Mouse (Mus musculus): ENCODE measurements at regions not wholly inside any gene's neighbourhood (a gene's known extent, or its start where the extent isn't known, plus 50 kb on each side); places are given as distances from the start of the nearest gene placed in this dataset.

DNA sequence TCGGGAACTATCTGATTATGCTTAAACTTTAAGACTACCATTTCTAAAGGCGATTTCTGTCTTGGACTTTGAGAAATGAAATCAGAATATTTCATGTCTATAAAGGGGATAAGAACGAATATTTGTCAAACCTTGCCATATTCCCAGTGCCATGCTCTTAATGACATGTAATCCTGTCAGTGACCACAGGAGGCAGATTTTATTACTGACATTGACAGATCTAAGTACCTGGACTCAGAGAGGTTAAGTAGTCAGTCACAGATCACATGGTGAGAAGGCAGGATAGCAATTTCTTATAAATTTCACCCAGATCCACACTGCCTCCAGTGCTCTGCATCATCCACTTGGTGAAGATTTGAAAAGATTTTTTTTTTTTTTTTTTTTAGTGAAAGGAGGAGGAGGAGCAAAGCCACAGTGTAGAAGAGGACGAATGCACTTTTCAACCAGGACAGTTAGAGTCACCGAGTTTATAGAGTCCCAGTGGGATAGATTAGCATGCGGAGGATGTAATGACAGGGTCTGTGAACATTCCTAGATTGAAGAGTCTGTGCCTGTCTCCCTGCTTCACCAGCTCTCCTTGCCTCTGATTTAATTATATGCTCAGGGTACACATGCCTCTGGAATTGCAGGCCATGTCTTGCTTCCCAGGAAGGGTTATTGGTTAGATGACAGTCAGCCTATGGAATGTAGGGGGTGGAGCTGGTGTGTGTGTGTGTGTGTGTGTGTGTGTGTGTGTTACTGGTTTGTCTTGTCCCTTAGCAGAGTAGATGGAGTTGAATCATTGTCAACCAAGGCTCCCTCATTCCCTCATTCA is 1379.7 kb downstream of the Gsdmc2 start:
- no peak for DNase-seq

DNA sequence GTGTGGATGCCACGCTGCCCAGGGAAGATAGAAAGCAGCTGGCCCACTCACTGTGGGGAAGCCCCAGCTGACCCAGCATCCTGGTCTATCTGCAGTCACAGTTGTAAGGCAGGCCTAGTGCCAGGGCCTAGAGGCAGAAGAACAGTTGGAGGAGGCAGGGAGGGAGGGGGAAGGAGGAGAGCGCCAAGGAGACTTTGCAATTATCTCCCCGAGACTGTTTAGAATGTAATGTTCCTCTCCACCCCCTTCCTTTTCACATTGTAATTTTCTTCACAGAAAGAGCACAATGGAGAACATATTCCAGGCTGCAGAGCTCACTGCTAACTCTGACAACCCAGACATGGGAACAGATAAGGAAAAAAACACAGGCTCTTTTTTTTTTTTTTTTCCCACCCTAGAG is 1382.3 kb downstream of the Gsdmc2 start:
- DNase-seq, result peak; percentile 54

DNA sequence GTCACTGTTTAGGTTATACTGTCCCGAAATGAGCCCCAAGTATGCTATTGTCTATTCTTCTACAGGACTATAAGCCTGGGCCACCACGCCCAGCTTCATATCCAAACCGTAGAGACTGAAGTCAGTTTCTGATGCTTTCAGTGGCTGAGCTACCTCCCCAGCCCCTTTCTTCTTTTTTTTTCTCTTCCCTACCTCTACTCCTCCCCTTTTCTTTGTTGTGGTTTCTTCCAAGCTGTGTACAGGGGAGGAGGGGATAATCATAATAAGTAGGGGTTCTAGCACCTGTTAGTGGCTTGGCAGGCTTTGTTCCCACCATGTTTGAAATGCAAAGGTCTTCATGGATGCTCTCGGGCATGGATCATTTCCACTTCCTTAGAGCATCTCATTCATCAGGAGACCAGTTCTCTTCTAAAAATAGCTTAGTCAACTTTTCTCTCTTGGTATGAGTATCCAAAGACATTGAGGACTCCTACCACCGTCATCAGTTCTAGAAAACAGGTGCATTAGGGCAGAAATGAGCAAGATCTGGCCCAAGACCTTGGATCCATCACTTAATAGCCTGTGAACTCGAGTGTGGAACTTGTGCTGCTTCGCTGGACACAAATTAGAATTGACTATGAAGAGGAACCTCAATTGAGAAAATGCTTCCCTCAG is 1383.5 kb downstream of the Gsdmc2 start:
- no peak for DNase-seq

DNA sequence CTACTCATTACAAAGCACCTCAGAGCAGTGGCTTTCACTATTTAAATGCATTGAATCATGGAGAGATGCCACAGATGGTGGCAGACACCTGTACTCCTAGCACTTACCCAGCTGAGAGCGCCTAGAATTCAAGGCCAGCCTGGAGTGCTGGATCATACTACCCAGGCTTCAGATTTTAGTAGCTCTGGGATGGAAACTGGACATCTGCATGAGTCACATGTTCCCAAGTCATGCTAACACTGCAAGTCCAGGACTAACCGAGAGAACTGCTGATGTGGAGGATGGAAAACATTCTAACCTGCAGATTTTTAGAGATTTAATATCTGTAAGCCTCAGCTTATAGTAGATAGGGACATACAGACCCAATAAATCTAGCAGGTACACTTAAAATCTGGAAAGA is 1384.3 kb downstream of the Gsdmc2 start:
- no peak for DNase-seq

DNA sequence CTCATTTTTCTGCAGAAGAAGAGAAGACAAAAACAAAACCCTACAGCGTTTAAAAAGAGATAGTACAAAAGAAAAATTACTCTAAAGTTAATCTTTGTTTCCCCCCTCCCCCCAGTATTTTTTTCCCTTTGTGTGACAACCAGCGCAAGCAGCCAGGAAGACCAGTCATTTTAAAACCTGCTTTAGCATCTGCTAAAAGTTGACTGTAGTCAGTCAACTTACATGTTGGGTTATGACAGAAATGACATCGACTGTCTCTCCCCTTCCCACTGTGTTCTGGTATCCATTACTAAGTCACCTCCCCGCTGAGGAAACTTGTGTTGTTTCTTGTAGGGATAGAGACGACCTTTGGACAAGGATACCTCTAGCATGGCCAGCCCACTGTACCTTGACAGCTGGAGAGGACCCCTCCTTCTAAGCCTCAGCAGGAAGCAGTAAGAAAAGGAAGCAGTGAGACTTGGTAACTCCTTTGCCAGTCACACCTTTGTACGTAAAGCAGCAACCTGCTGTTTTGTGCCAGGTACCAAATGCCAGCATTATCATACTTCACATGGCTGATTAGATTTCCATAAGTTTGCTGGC is 1384.9 kb downstream of the Gsdmc2 start:
- no peak for DNase-seq

DNA sequence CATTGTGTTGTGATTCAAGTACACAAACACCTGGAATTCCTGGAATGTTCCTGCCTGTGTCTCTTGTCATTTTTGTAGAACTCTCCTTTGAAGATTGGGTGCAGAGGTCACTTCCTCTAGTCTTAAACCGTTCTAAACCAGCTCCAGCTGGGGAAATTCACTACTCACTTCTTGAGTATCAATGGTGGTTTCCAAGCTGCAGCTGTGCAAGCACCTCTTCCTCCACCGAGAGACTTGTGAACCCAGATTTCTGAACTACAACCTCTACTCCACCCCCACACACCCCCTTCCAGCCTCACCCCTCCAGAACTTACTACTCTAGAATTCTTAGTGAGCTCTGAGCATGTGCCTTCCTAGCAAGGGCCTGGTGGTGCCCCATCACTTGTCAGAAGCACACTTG is 1387.0 kb downstream of the Gsdmc2 start:
- no peak for DNase-seq

DNA sequence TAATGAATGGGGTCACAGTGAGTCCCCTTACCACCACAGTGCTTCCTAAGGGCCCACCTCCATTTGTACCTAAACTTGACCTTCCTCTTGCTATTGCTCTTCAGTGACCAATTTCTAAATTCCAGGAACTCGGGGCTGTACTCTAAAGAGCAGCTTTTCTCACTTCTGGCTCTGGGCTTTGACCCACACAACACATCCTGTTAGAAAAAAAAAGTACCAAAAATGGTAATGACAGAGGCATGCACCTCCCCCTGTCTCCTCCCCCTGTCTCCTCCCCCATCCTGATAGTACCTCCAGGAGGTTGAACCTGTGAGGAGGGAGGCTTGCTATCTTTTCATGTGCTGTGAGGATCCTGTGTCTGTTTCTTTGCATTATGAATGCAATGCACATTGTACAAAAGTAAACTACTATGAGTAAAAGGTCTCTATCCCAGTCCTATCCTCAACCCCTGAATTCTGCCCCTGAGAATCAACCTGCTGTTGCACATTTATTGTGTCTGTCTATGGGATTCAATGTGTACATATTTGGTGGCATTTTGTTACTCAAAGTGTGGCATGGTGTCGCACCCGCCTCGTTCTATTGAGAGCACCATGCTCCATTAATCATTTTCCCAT is 1387.8 kb downstream of the Gsdmc2 start:
- DNase-seq, result no peak

DNA sequence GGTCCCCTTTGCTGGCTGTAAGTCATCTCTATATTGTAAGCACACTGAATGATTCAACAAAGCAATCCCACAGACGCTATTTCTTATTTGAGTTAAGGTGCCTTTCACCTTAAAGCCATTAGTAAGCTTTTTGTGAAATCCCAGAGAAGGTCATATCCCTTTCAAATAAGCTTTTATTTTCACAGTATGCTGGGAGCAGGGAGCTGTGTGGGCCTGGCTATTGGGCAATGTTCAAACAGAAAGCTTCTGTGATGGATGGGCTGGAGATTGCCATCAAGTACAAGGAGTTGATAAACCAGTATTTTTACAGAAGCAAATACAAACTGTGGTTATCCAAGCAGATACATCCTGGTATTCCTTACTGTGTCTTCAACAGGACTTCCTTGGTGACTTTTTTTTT is 1389.0 kb downstream of the Gsdmc2 start:
- DNase-seq, result no peak

DNA sequence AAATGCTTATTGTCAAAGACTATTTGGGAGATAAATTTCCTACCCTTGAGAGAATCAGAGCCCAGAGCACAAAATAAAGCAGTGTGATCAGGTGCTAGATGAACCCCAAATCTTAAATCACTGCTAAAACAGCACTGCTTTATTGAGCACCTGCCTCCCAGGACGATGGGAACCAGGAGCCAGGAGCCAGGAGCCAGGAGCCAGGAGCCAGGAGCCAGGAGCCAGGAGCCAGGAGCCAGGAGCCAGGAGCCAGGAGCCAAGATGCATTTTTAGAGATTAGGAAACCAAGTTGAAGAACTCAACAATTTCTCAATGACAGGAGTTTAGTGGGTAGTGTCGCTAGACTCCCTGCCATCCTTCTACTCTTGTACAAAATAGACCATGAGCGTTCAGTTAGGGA is 1396.9 kb downstream of the Gsdmc2 start:
- no peak for DNase-seq

DNA sequence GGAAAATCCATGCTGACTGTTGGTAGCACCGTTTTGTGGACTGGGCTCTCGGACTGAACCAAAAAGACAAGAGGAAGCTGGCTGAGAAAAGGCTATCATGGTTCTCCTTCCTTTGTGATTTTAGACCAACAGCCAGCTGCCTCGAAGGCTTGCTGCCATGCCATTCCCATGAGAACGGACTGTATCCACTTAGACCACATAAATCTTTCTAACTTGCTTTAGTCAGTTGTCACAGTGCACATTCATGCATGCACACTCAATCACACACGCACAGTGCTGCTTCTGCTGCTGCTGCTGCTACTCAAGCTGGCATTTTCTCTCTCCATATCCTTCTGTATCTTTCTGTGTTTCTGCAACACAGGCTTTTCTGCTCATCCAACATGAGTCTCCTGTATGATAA is 1405.8 kb downstream of the Gsdmc2 start:
- DNase-seq, result no peak

DNA sequence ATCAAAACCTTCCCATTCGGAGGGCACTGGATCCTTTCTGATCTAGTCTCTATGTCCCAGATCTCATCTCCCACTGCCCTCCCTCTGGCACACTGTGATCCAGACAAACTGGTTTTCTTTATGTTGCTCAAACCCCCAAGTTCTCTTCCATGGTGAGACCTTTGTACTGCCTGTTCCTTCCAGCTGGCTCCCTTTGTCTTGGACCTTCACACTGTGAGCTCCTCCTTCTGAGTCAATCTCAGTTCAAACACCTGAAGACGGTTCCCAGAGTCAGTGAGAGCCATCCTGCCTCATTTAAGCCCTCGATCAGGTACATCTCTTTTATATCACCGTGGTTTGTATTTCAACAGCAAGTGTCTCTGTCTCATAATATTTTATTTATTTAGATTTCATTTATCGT is 1408.3 kb downstream of the Gsdmc2 start:
- DNase-seq, result no peak

DNA sequence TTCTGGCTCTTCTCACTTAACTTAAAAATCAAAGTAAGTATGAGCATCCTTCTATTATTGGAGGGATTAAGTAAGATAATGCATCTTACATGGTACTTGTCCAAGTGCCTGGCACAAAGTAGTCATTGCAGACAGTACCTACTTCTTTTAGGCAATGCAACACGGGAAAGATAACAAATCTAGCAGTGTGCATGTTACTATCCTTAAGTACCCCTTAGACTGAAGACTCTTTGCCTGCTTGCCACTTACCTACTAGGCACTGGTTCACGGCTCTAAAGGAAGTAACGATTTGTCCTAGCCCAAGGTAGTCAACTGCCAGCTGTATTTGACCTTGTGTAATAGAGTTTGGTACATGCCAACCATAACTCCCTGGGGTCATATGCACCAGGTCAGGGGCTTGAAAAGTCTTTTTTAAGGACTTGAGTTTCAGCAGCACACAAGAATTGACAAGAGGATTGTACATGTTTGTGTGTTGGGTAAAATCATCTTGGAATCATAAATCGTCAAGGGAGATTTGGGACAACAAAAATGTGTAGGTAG is 1409.8 kb downstream of the Gsdmc2 start:
- no peak for DNase-seq

DNA sequence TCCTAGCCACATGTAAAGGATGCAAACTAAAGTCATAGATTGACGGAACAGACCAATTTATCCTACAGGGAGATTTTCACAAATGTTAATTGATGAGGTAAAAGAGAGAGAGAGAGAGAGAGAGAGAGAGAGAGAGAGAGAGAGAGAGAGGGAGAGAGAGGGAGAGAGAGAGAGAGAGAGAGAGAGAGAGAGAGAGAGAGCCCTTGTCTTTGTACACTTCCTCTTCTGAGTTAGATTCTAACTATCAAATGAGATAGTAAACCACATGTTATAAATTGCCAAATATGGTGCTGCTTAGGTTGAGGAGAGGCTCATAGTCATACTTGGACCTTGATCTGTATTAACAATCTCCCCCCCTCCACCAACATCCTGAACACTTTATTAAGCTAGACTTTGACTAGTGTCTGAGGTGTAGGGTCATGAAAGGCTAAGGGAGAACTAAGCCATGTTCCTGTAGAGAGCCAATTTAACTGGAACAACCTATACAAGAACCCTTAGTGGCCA is 1412.2 kb downstream of the Gsdmc2 start:
- no peak for DNase-seq

DNA sequence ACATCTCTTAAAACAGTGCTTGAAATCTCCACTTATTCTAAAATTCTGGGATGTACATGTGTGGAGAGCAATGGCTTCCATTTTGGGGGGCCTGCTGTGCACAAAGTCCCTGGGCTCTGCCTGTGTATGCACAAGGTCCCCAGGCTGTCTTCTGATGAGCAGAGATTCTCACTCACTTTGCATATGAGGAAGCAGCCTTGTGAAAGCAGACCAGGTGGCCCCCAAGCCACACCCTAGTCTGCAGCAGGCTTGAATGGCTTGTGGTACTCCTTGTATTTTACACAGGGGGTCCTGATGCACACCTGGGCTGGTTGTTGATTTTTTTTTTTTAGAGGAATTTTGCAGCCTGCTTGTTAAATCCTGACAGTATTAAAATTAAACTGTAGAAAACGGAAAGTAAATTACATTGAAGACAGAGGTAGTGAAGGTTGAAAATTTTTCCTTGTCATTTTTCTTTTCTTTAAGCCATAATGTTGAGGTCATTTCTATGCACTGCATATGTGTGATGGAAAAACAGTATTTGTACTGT is 1413.8 kb downstream of the Gsdmc2 start:
- DNase-seq, result no peak

DNA sequence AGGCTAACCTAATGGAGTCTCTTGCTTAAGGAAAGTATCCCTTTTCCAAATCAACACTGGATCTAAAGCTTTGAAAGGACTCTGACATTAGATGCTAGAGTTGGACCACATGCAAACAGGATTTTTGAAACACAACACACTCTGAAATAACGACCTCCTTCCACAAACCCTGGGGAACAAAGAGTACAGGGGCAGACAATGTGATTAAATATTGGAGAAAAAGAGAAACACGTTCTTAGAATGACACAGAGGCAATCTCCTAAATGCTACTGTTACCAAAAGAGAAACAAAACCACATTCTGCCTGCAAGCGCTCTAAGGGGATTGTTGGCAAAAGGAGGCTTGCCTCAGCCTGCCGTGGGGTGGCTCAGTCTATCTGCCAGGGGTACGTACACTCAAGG is 1422.0 kb downstream of the Gsdmc2 start:
- DNase-seq, result no peak

DNA sequence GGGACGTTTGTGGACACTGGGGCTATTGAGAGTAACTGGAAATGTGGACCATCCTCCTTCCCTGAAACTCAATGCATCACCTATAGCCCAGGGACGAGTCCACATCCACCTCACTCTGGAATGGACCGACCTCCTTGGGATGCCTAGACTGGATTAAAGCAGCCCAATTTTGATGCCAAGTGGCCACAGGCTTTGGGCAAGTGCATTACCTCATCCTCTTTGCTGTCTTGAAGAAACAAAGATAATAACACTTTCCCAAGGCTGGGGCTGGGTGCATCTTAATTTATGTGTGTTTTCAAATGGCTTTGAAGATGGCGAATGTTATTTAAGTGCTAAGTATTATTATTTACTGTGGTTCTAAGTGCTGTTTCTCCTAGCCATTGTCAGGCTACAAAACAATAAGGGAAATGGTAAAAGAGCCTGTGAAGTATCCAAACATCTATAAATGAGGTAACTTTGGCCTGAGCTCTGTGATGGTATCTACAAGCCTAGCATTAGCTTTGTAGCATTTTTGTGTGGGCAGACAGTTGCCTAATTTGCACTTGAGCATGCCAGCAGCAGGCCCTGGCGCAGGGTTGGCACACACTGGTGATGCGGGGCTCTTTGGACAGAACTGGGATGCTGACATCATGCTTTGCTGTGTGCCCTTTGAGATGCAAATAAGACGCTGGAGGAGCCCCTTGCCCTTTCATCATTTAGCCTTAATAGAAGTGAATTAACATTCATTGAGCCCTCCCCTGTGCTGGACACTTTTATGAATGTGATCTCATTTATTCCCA is 1423.7 kb downstream of the Gsdmc2 start:
- no peak for DNase-seq

DNA sequence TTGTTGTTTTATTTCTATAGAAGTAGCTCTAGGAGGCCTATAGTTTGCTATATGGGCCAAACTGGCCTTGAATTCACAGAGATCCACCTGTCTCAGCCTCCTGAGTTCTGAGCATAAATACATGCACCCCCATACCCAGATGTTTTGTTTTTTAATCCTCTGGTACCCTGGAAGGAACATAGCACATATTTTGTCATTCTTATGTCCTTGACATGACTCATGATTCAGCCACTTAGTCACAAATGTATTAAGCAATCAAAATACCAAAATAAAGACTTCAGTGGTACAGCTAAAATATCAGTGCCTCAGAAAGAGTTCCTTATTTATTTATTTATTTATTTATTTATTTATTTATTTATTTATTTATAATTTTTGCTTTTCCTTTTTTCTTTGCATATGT is 1428.3 kb downstream of the Gsdmc2 start:
- DNase-seq, result no peak

DNA sequence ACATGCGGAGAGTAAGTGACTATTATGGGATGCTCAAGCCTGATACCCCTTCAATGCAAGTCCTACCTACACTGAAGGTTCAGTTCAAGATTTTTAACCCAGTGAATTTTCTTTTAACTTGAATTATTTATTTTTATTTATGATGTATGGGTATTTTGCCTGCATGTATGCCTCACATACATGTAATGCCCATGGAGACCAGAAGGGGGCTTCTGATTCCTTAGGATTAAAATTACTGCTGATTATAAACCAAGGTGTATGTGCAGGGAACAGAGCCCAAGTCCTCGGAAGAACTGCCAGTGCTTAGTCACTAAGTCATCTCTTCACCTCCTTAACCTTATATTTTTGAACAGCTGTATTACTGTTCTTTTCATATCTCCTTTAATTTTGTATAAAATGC is 1431.3 kb downstream of the Gsdmc2 start:
- no peak for DNase-seq

DNA sequence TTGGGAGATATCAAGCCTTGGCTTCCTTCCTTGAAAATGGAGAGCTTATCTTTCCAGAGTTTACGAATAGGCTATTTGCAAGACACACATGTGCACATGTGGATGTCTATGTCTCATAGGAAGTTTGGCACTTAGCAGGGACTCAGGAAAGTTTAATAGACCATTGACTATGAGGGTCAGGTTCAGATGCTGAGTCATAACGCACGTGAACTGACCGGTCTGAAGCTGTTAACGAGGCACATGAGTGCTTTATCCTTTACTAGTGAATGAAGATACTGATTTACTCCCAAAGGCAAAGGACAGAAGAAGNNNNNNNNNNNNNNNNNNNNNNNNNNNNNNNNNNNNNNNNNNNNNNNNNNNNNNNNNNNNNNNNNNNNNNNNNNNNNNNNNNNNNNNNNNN is 1442.8 kb downstream of the Gsdmc2 start:
- DNase-seq, result no peak

DNA sequence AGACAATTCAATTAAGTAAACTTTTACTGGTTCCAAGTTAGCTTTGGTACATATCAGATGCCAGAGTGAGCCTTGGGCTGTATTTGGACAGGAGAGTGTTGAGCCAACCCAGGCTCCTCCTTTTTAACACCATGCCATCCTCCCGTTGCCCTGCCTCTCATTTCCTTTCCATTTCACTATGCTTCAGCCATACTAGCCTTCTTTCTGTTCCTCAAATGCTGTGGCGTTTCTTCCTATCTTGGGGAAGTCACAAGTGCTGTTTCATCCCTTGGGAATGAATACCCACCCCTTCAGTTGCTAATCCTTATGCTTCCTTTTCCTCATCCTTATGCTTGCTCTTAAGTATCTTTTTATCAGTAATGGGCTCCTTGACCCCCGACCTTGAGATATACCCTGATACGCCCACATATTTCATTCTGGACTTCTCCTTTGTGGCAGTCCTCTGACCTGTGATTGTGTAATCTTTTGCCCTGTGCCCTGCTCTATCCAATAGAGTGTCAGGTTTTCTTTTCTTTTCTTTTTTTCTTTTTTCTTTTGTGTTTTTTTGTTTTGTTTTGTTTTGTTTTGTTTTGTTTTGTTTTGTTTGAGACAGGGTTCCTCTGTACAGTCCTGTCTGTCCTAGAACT is 1443.9 kb downstream of the Gsdmc2 start:
- DNase-seq, result no peak

DNA sequence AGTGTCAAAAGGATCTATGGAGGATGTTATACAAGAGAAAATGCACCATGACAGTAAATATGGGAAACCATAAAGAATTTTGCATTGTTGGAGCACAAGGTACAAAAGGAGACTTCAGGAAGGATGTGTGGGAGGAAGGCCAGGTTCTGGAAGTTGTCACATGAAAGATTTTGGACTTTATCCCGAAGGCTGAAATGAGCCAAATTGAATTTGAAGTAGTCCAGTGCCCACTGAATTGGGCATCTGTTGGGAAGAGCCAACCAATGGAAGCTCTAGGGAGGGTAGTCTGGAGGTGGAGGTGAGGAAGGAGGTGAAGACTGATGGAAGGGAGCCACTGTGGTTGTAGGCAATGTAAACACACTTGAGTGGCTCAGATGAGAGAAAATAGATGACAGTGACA is 1445.6 kb downstream of the Gsdmc2 start:
- DNase-seq, result no peak

DNA sequence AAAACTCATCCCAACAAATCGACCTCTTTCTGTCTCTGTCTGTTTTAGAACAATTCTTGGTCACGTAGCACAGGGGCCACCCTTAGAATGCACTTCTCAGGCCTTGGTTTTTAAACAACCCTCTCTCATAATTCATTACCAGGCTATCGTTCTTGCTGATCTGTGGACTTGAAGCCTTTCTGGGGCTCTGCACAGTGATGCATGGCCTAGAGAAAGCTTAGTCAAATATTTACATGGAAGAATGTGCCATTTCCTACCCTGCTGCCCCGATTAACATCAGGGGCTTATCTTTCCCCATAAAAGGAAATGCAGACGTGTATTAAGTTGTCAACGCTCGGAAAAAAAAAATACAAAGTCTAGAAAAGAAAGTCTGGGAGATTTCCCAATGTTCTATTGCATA is 1448.0 kb downstream of the Gsdmc2 start:
- peak; percentile 36 for DNase-seq

Measured in kidney, postnatal 10 days (tissue).